Mouse (Mus musculus) adrenal gland, postnatal 14 days (tissue): ENCODE results near the gene Ankra2. TPM values are rescaled to one million over a fixed set of nuclear protein-coding genes. Genes with fewer than 3 reads are reported as not detected.

Experiments
- DNase-seq: peaks from one replicate; pipeline ENCODE4 v3.0.0; 2021; ENCODE audit warnings: mixed read lengths
- long read RNA-seq, 2 experiments: library from polyadenylated mRNA; stranded (forward); transcript quantifications; one replicate each; pipeline ENCODE4 v2.0.0; 2021
- total RNA-seq: library from RNA; stranded (reverse); gene quantifications from 2 replicates; pipeline ENCODE4 v1.2.3, GENCODE M21; 2021

Ankra2 gene
- 22.0 and 26.4 TPM in 2 replicates for total RNA-seq
- long read RNA-seq, experiment 1, transcript Ankra2-201 (9 exons, 1,755 nt), result major isoform, 18 of 42 reads
- long read RNA-seq, experiment 1, transcript Ankra2-203 (8 exons, 2,328 nt), result minor isoform, 9 of 42 reads
- long read RNA-seq, experiment 1, partial matches to known transcripts, result 6 of 42 reads
- long read RNA-seq, experiment 1, other reads (novel, unspliced or antisense), result 5 of 42 reads
- long read RNA-seq, experiment 2, transcript Ankra2-201 (9 exons, 1,755 nt), result major isoform, 7 of 17 reads
- long read RNA-seq, experiment 2, partial matches to known transcripts, result 2 of 17 reads
- long read RNA-seq, experiment 2, other reads (novel, unspliced or antisense), result 2 of 17 reads

DNA sequence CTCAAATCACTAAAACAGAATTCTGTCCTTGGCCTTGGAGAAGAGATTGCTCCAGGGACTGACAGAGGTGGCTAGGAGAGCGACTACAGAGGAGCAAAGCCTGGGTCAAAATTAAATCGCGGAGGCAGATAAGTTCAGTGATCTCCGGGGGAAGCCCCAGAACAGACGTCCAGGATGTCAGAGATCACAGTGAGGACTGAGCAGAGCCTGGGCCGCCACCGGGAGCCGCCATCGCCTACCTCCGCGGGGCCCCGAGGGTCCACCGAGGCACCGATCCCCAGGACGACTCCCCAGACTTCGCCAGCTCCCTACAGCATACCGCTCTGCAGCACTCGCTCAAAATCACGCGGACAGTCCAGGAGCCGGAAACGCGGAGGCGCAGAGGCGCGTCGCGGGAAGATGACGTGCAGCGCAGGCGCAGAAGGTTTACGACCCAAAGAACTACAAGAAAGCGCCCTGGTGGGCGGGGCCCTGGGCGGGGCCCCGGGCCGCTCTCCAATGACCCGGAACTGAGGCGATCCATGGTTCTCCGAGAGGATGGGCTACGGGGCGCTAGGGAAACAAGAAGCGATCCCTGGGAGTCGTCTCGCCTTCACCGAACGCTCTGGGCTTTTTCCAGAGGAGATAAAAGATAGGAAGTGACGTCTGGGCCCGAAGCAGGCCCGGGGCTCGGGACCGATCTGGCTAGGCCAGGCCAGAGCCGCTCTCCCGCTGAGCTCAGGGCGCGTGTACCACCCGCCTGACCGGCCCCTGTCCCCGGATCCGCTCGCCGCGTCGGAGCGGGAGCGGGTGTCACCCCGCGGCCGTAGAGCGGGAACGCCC, at the start of gene Ankra2, which contains the start of gene Utp15:
Gene Ankra2, plus strand, starts transcription at position 439 of the 822 bp plus-strand sequence.
Gene Utp15, minus strand, starts transcription at position 406 of the 822 bp plus-strand sequence.
- peak; percentile 98 for DNase-seq

- peak; percentile 68 for DNase-seq
These were observed 40.0 kb upstream of the Ankra2 start for GRCm38 (mm10) chr13:98222848-98223247.

GRCm38 (mm10) chr13:98226225-98226624, 36.6 kb upstream of the Ankra2 start:
- DNase-seq, result no peak

DNA sequence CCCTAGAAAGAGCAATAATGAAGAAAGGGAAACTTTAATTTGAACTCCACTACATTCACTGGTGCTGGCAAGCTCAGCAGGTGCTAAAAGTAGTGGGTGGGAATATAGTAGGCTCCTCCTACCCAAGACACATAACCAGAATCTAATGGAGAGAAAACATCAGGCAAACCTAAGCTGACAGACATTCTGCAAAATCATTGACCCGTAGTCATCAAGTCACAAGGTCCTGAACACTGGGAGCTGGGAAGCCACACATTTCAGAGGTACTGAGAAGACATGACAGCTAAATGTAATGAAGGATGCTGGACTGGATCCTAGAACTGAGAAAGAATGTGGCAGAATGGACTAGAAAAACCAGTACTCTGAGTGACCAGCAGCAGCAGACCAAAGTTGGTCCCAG, 32.4 kb upstream of the Ankra2 start:
- DNase-seq, result no peak

- DNase-seq, result no peak
These were observed 27.4 kb upstream of the Ankra2 start for GRCm38 (mm10) chr13:98235451-98235850.

- peak; percentile 78 for DNase-seq
These were observed 22.8 kb upstream of the Ankra2 start for GRCm38 (mm10) chr13:98239978-98240641.

DNA sequence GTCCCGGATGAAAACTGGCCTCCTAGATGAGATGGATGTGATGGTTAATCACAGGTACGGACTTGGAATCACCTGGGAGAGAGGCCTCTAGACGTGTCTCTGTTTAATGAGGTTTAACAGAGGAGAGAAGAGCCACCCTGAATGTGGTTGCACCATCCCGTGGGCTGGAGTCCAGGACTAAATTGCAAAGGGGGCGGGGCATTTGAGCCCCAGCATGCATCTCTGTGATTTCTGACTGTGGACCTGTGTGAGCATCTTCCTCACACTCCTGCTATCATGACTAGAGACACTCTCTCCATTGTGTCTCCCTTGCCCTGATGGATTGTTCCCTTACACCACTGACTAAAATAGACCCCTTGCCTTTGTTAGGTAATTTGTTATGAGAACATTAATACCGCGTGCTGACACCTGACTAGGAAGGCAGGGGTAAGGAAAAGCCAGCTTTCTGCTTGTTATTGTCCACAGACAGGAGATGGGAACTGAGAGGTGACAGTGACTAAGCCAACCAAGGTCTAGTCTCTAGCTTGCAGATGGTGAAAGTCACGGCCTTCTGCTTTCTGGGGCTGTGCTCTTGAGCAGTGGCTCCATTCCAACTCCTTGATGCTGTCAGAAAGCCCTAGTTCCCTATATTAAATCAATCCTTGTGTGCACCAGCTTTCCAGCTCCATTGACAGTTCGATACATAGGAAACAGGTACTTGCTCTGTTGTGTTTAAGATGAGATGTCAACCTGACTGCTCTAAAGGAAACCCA, 21.2 kb upstream of the Ankra2 start:
- DNase-seq, result peak; percentile 70

DNA sequence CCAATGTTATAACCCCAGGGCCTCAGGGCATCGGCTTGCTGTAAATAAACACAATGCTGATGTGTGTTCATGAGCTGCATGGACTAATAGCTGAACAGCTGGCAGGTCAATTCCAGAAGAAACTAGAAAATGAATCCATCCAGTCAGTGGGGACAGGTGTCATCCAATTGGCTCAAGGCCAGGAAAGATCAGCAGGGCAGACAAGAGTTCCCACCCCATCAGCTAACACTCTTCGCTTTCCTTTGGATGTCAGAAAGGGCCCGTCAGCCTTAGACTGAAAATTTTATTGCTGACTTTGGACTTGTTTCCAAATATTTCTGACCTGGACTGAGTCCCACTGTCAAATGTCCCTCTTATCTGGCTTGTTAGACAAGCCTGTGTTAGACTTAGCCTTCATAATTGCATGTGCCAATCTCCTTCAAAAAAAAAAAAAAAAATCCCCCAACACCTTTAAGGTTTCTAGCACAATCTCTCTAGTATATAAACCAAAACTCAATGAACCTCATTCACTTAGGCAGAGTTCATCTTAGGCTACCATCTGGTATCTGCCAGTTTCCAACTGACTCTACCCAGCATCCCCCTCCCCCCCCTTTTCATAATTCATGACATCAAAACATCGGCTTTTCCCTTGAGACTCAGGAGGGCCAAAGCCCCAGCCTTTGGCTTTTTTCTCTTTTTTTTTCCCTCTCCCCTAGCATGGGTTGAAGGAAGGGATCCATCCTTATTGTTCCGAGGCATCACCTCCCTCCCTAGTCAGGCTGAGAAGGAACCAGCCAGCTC, 18.1 kb upstream of the Ankra2 start:
- DNase-seq, result peak; percentile 34

- DNase-seq, result no peak
These were observed 17.5 kb upstream of the Ankra2 start for GRCm38 (mm10) chr13:98245386-98245785.

GRCm38 (mm10) chr13:98249594-98249993, 13.3 kb upstream of the Ankra2 start:
- no peak for DNase-seq

DNA sequence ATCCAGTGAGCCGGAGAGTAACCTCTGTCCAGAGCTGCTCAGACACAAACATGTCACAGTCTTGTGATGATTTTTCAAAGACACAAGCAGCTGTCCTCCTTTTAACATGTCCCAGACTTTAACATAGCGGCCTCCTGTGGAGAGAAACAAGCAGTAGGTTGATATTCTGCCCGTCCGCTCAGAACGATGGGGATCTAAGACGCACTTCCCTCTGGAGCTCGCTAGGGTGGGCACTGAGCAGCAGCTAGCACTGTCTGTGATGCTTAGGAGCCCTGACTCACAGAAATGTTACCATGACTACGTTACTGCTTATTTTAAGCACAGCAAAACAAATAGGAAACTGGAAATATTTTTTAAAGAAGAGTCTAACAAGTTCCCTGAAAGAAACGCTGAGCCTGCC, 8.0 kb upstream of the Ankra2 start:
- DNase-seq, result no peak

GRCm38 (mm10) chr13:98263458-98263987, 649 bp downstream of the Ankra2 start:
- no peak for DNase-seq

DNA sequence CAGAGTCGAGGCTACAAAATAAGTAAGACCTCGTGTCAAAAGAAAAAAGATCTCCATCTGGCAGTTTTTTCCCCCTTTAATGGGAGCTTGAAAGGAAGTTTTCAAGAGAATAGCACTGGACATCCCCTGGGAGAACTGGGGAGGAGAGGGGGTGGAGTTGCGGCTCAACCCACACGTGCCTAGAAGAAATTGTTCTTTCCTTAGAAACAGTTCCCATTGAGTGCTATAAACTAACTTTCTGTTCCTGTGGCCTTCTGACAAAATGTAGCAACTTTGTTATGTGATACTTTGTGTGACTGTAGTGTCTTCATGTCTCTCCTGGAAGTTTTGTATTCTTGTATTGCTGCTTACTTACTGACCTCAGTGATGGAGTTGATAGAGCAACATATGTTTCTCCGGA, 1.2 kb downstream of the Ankra2 start:
- DNase-seq, result no peak

- no peak for DNase-seq
These were observed 11.1 kb downstream of the Ankra2 start for GRCm38 (mm10) chr13:98274023-98274422.

GRCm38 (mm10) chr13:98275646-98276045, 12.8 kb downstream of the Ankra2 start:
- peak; percentile 65 for DNase-seq

GRCm38 (mm10) chr13:98276253-98276652, 13.4 kb downstream of the Ankra2 start:
- no peak for DNase-seq

- no peak for DNase-seq
These were observed 14.6 kb downstream of the Ankra2 start for GRCm38 (mm10) chr13:98277501-98277900.

DNA sequence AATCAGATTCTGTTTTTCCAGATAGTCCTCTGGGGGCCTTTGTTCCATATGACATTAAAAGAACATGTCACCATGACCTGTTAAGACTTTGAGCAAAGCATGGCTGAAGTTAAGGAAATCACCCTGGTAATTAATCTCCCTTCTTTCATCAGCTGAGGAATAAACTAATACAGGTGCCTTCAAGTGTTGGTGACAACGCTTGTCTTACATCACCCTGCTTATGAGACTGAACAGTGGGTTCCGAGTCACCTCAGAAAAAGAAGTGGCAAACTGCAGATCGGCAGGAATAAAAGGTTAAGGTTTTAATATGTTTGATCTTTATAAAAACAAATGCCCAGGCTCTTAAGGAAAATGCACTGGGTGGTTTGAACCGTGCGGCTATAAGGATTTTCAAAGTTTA, 16.8 kb downstream of the Ankra2 start, which contains the start of gene Gm21976:
Gene Gm21976, plus strand, starts transcription at position 202 of the 400 bp plus-strand sequence.
- no peak for DNase-seq

DNA sequence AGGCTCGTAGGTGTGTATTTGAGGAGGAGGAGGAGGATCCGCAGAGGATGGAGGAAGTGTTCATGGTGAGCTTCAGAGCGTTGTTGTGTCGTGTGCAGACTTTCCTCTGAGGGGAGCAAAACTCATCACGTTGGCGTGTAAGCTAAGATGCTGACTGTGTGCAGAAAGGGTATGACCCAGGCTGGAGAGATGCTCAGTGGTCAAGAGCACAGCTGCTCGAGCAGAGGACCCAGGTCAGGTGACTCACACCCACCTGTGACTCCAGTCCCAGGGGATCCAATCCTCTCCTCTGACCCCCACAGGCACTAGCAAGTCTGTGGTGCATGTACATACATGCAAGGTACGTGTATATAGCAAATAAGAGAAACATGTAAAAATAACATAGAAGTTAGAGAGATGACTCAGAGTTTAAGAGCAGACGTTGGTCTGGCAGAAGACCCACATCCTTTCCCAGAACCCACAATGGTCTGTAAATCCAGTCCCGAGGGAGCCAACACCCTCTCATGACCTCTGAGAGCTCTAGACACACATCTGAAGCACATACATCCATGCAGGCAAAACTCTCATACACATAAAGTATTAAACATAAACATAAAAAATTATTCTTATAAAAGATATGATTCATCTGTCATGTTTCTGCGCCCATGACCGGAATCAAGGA, 18.2 kb downstream of the Ankra2 start:
- no peak for DNase-seq

- no peak for DNase-seq
These were observed 27.8 kb downstream of the Ankra2 start for GRCm38 (mm10) chr13:98290719-98291118.
